Mouse (Mus musculus): ENCODE measurements at regions not wholly inside any gene's neighbourhood (a gene's known extent, or its start where the extent isn't known, plus 50 kb on each side); places are given as distances from the start of the nearest gene placed in this dataset.

GRCm38 (mm10) chr3:42516286-42516685 lies 773.9 kb downstream of the D3Ertd751e start:
- TF ChIP-seq CTCF (IDR thresholded peaks at IDR 0.05; ENCODE audit: control insufficient read depth, insufficient read depth, insufficient read length) (no peak), USF1 (IDR thresholded peaks at IDR 0.05; ENCODE audit: low read depth) (no peak), MAX (IDR thresholded peaks at IDR 0.05) (no peak), FOSL1 (IDR thresholded peaks at IDR 0.05; ENCODE audit: insufficient read depth, low read length, poor library complexity, severe bottlenecking) (no peak), MYOG (IDR thresholded peaks at IDR 0.05; ENCODE audit: control insufficient read depth, extremely low read depth, insufficient read length) (no peak)
